In the genomic region with DNA sequence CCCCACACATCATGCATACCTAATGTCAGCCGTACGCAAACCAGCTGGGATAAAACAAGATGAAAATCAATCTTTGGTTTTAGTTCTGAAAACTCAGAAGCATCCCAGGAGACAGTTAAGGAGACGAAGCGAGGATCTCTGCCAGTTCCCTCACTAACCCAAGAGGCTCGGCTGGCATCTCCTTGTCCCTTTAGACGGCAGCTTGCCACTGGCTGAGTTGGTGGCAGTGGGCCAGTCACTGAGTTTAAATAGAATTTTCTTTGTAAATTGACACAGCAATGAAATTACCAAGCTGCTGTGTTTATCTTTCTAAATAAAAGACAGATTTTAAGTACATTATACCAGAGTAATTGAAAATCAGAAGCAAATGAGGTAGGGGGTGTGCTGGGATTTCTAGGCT, we compare ENCODE assay signal across 30 mouse cellular contexts.
DNase-seq lines count a peak whose midpoint lies in the region; ATAC-seq and TF ChIP-seq lines count a peak whose summit lies in the region.
"Had no signal": no experiment of that assay in that cellular context is flagged by ENCODE, and none has a peak within 500 bp of the region (broad histone marks: within the 10 kb centered on the region; RNA-seq: fewer than 3 reads in every experiment).

No protein-coding gene starts in this region.

- H3K9ac ChIP-seq in embryonic facial prominence, embryonic 13.5 days: no peak overlapping the region
- H3K9ac ChIP-seq in midbrain, postnatal 0 days (replicated peaks; ENCODE audit: low read length, poor library complexity, severe bottlenecking): no peak overlapping the region
- no peak overlapping the region for H3K9ac ChIP-seq in midbrain, embryonic 11.5 days (ENCODE audit: low read length)
- no peak overlapping the region for H3K9ac ChIP-seq in embryonic facial prominence, embryonic 14.5 days (ENCODE audit: low read depth, low read length)
- H3K9ac ChIP-seq: embryonic facial prominence, embryonic 12.5 days; forebrain, embryonic 13.5 days; hindbrain, embryonic 12.5 days; liver, embryonic 12.5 days; liver, postnatal 0 days; midbrain, embryonic 13.5 days; neural tube, embryonic 15.5 days had no signal

- H3K9me3 ChIP-seq in embryonic facial prominence, embryonic 13.5 days: no peaks in the 10 kb centered on the region
- no peaks in the 10 kb centered on the region for H3K9me3 ChIP-seq in embryonic facial prominence, embryonic 10.5 days
- H3K9me3 ChIP-seq in midbrain, postnatal 0 days (ENCODE audit: low read length): no peaks in the 10 kb centered on the region
- H3K9me3 ChIP-seq in midbrain, embryonic 11.5 days (ENCODE audit: control insufficient read depth, low read length): no peaks in the 10 kb centered on the region
- no peaks in the 10 kb centered on the region for H3K9me3 ChIP-seq in embryonic facial prominence, embryonic 14.5 days (ENCODE audit: control insufficient read depth, low read length)
- H3K9me3 ChIP-seq: embryonic facial prominence, embryonic 12.5 days; forebrain, embryonic 13.5 days; hindbrain, embryonic 12.5 days; liver, embryonic 12.5 days; midbrain, embryonic 13.5 days; neural tube, embryonic 15.5 days had no signal

- TF ChIP-seq CTCF in midbrain, postnatal 0 days (IDR thresholded peaks at IDR 0.05): no peak

- no peaks in the 10 kb centered on the region; the same call in 1 of the 2 replicates for H3K27me3 ChIP-seq in embryonic facial prominence, embryonic 13.5 days
- H3K27me3 ChIP-seq in embryonic facial prominence, embryonic 10.5 days (replicated peaks; ENCODE audit: low read depth, poor library complexity, severe bottlenecking): no peaks in the 10 kb centered on the region
- no peaks in the 10 kb centered on the region for H3K27me3 ChIP-seq in midbrain, postnatal 0 days (ENCODE audit: insufficient read depth, low read length)
- H3K27me3 ChIP-seq in midbrain, embryonic 11.5 days (ENCODE audit: control insufficient read depth, insufficient read depth, low read length): no peaks in the 10 kb centered on the region
- no peaks in the 10 kb centered on the region for H3K27me3 ChIP-seq in embryonic facial prominence, embryonic 14.5 days (replicated peaks; ENCODE audit: control insufficient read depth, insufficient read depth, low read length)
- H3K27me3 ChIP-seq: embryonic facial prominence, embryonic 12.5 days; forebrain, embryonic 13.5 days; hindbrain, embryonic 12.5 days; liver, embryonic 12.5 days; midbrain, embryonic 13.5 days; neural tube, embryonic 15.5 days had no signal

- no peak overlapping the region for H3K27ac ChIP-seq in embryonic facial prominence, embryonic 13.5 days
- H3K27ac ChIP-seq in embryonic facial prominence, embryonic 10.5 days (replicated peaks): no peak overlapping the region
- no peak overlapping the region for H3K27ac ChIP-seq in midbrain, postnatal 0 days (ENCODE audit: low read depth, low read length)
- H3K27ac ChIP-seq in midbrain, embryonic 11.5 days (ENCODE audit: low read depth, low read length): no peak overlapping the region
- H3K27ac ChIP-seq in embryonic facial prominence, embryonic 14.5 days (replicated peaks; ENCODE audit: low read depth, low read length): no peak overlapping the region
- H3K27ac ChIP-seq: embryonic facial prominence, embryonic 12.5 days; forebrain, embryonic 13.5 days; gastrocnemius, adult 2 months; hindbrain, embryonic 12.5 days; liver, embryonic 12.5 days; midbrain, embryonic 13.5 days; neural tube, embryonic 15.5 days had no signal

- DNase-seq in embryonic facial prominence, embryonic 10.5 days (ENCODE audit: low spot score): no peak
- DNase-seq in layer of hippocampus, postnatal 36 days: peak; percentile 17 to 23
- no peak for DNase-seq in layer of hippocampus, adult 9-11 months
- DNase-seq in midbrain, postnatal 0 days (ENCODE audit: low spot score): peak; percentile 40
- no peak for DNase-seq in midbrain, embryonic 11.5 days (ENCODE audit: low spot score, missing footprints)
- DNase-seq in embryonic facial prominence, embryonic 14.5 days (ENCODE audit: low spot score): peak; percentile 48
- no peak for DNase-seq in frontal cortex, postnatal 25 days (ENCODE audit: low spot score in 2 of 2)
- DNase-seq: B cell, adult 2 months; cerebellum, adult 8-10 months; cerebellum, postnatal 36 days; gastrocnemius, adult 2 months; gastrocnemius, postnatal 36 days; heart, adult 18-20 months; heart, postnatal 36 days; kidney, adult 9 months; kidney, postnatal 10 days; liver, postnatal 0 days; lung, postnatal 36 days; spleen, adult 18-20 months; thymus, postnatal 14 days had no signal

- H3K36me3 ChIP-seq in embryonic facial prominence, embryonic 13.5 days: no peaks in the 10 kb centered on the region
- no peaks in the 10 kb centered on the region for H3K36me3 ChIP-seq in embryonic facial prominence, embryonic 10.5 days (replicated peaks)
- H3K36me3 ChIP-seq in midbrain, postnatal 0 days (ENCODE audit: insufficient read depth, low read length): no peaks in the 10 kb centered on the region
- no peaks in the 10 kb centered on the region for H3K36me3 ChIP-seq in midbrain, embryonic 11.5 days (ENCODE audit: control insufficient read depth, insufficient read depth, low read length)
- no peaks in the 10 kb centered on the region for H3K36me3 ChIP-seq in embryonic facial prominence, embryonic 14.5 days (ENCODE audit: control insufficient read depth, insufficient read depth, low read length)
- H3K36me3 ChIP-seq: embryonic facial prominence, embryonic 12.5 days; hindbrain, embryonic 12.5 days; liver, embryonic 12.5 days; midbrain, embryonic 13.5 days; neural tube, embryonic 15.5 days had no signal

- peak overlapping the region; percentile 20; the same call in 1 of the 2 replicates for H3K4me2 ChIP-seq in embryonic facial prominence, embryonic 13.5 days
- no peak overlapping the region for H3K4me2 ChIP-seq in midbrain, postnatal 0 days (ENCODE audit: low read depth, low read length, poor library complexity, severe bottlenecking)
- H3K4me2 ChIP-seq in midbrain, embryonic 11.5 days: no peak overlapping the region
- no peak overlapping the region for H3K4me2 ChIP-seq in embryonic facial prominence, embryonic 14.5 days (ENCODE audit: low read depth, low read length)
- H3K4me2 ChIP-seq: embryonic facial prominence, embryonic 12.5 days; forebrain, embryonic 13.5 days; heart, embryonic 11.5 days; hindbrain, embryonic 12.5 days; liver, embryonic 12.5 days; midbrain, embryonic 13.5 days; neural tube, embryonic 15.5 days had no signal

- ATAC-seq in embryonic facial prominence, embryonic 13.5 days (ENCODE audit: insufficient number of reproducible peaks, insufficient read depth, low FRiP score, low TSS enrichment, low read depth): no peak
- ATAC-seq in midbrain, postnatal 0 days (ENCODE audit: low FRiP score): no peak
- ATAC-seq in midbrain, embryonic 11.5 days (ENCODE audit: low FRiP score): no peak
- ATAC-seq in embryonic facial prominence, embryonic 14.5 days (ENCODE audit: low read depth): no peak
- ATAC-seq: forebrain, embryonic 13.5 days; intestine, postnatal 0 days; liver, embryonic 12.5 days; liver, postnatal 0 days; midbrain, embryonic 13.5 days had no signal

- H3K4me3 ChIP-seq in embryonic facial prominence, embryonic 13.5 days: no peak overlapping the region
- no peak overlapping the region for H3K4me3 ChIP-seq in embryonic facial prominence, embryonic 10.5 days
- H3K4me3 ChIP-seq in midbrain, postnatal 0 days (ENCODE audit: low read depth, low read length): no peak overlapping the region
- H3K4me3 ChIP-seq in midbrain, embryonic 11.5 days (ENCODE audit: low read depth, low read length): no peak overlapping the region
- H3K4me3 ChIP-seq in embryonic facial prominence, embryonic 14.5 days (ENCODE audit: low read depth, low read length): no peak overlapping the region
- H3K4me3 ChIP-seq: embryonic facial prominence, embryonic 12.5 days; erythroblast, embryonic 14.5 days; forebrain, embryonic 13.5 days; gastrocnemius, adult 2 months; hindbrain, embryonic 12.5 days; liver, embryonic 12.5 days; midbrain, embryonic 13.5 days; neural tube, embryonic 15.5 days had no signal

- WGBS in embryonic facial prominence, embryonic 13.5 days: 35% methylated on average over 6 of the region's 6 CpGs
- WGBS in embryonic facial prominence, embryonic 10.5 days: 82% methylated on average over 6 of the region's 6 CpGs
- WGBS in midbrain, postnatal 0 days: 57% methylated on average over 6 of the region's 6 CpGs
- WGBS in midbrain, embryonic 11.5 days: 91% methylated on average over 6 of the region's 6 CpGs
- WGBS in embryonic facial prominence, embryonic 14.5 days: 43% methylated on average over 6 of the region's 6 CpGs

- peaks cover 12% of the 10 kb centered on the region for H3K4me1 ChIP-seq in embryonic facial prominence, embryonic 13.5 days
- no peaks in the 10 kb centered on the region for H3K4me1 ChIP-seq in embryonic facial prominence, embryonic 10.5 days
- H3K4me1 ChIP-seq in midbrain, postnatal 0 days (ENCODE audit: insufficient read depth, low read length): no peaks in the 10 kb centered on the region
- H3K4me1 ChIP-seq in midbrain, embryonic 11.5 days (ENCODE audit: control insufficient read depth, insufficient read depth, low read length): no peaks in the 10 kb centered on the region
- no peaks in the 10 kb centered on the region for H3K4me1 ChIP-seq in embryonic facial prominence, embryonic 14.5 days (ENCODE audit: control insufficient read depth, insufficient read depth, low read length)
- H3K4me1 ChIP-seq: embryonic facial prominence, embryonic 12.5 days; forebrain, embryonic 13.5 days; liver, embryonic 12.5 days; midbrain, embryonic 13.5 days had no signal

Comparison
In these comparisons a context has a peak if more than half of its experiments do, and no peak if none do; other contexts are left out.
1. DNase-seq: peak in layer of hippocampus, postnatal 36 days (2 of 2), midbrain, postnatal 0 days (single experiment) and embryonic facial prominence, embryonic 14.5 days (single experiment); none in embryonic facial prominence, embryonic 10.5 days (single experiment), layer of hippocampus, adult 9-11 months (single experiment), midbrain, embryonic 11.5 days (single experiment) and frontal cortex, postnatal 25 days (0 of 2).